Mouse (Mus musculus): Measurements from ENCODE around the gene Rin3. TPM values are rescaled to one million over a fixed set of nuclear protein-coding genes. Genes with fewer than 3 reads are reported as not detected.
"Not testable (repeated sequence)": the region's sequence is repeated elsewhere in the genome, so short reads cannot be mapped to it uniquely, and the experiment has no call there.

Rin3 gene
- polyA plus RNA-seq (2012; rRNA removed), result 6.9 and 11.2 TPM in 2 replicates

GRCm38 (mm10) chr12:102282763-102283482 lies at the start of gene Rin3:
TSS of gene Rin3 (plus strand) at chr12:102283048.
- DNase-seq (ENCODE audit: low read depth), result no peak

- no peak for DNase-seq (ENCODE audit: low read depth)
Observed at GRCm38 (mm10) chr12:102235551-102235950, 47.3 kb upstream of the Rin3 start.

GRCm38 (mm10) chr12:102236317-102236716 lies 46.5 kb upstream of the Rin3 start:
- no peak for DNase-seq (ENCODE audit: low read depth)

- no peak for DNase-seq (ENCODE audit: low read depth)
Observed at GRCm38 (mm10) chr12:102242076-102242722, 40.6 kb upstream of the Rin3 start.

- no peak for DNase-seq (ENCODE audit: low read depth)
Observed at GRCm38 (mm10) chr12:102243915-102244314, 38.9 kb upstream of the Rin3 start.

- DNase-seq (ENCODE audit: low read depth), result no peak
Observed at GRCm38 (mm10) chr12:102246226-102246625, 36.6 kb upstream of the Rin3 start.

GRCm38 (mm10) chr12:102248104-102248503 lies 34.7 kb upstream of the Rin3 start:
- DNase-seq (ENCODE audit: low read depth), result no peak

- DNase-seq (ENCODE audit: low read depth), result no peak
Observed at GRCm38 (mm10) chr12:102250316-102250715, 32.5 kb upstream of the Rin3 start.

- no peak for DNase-seq (ENCODE audit: low read depth)
Observed at GRCm38 (mm10) chr12:102251070-102251469, 31.8 kb upstream of the Rin3 start.

- DNase-seq (ENCODE audit: low read depth), result no peak
Observed at GRCm38 (mm10) chr12:102251985-102252384, 30.9 kb upstream of the Rin3 start.

- no peak for DNase-seq (ENCODE audit: low read depth)
Observed at GRCm38 (mm10) chr12:102252525-102252924, 30.3 kb upstream of the Rin3 start.

- no peak for DNase-seq (ENCODE audit: low read depth)
Observed at GRCm38 (mm10) chr12:102255012-102255411, 27.8 kb upstream of the Rin3 start.

GRCm38 (mm10) chr12:102258522-102259112 lies 24.2 kb upstream of the Rin3 start:
- DNase-seq (ENCODE audit: low read depth), result no peak

- DNase-seq (ENCODE audit: low read depth), result no peak
Observed at GRCm38 (mm10) chr12:102261933-102262396, 20.9 kb upstream of the Rin3 start.

GRCm38 (mm10) chr12:102262809-102263208 lies 20.0 kb upstream of the Rin3 start:
- no peak for DNase-seq (ENCODE audit: low read depth)

GRCm38 (mm10) chr12:102263249-102263648 lies 19.6 kb upstream of the Rin3 start:
- DNase-seq (ENCODE audit: low read depth), result no peak

GRCm38 (mm10) chr12:102266433-102266832 lies 16.4 kb upstream of the Rin3 start:
- no peak for DNase-seq (ENCODE audit: low read depth)

- DNase-seq (ENCODE audit: low read depth), result no peak
Observed at GRCm38 (mm10) chr12:102269144-102269543, 13.7 kb upstream of the Rin3 start.

GRCm38 (mm10) chr12:102270776-102271405 lies 12.0 kb upstream of the Rin3 start:
- no peak for DNase-seq (ENCODE audit: low read depth)

GRCm38 (mm10) chr12:102271447-102271846 lies 11.4 kb upstream of the Rin3 start:
- no peak for DNase-seq (ENCODE audit: low read depth)

- peak; percentile 73 for DNase-seq (ENCODE audit: low read depth)
Observed at GRCm38 (mm10) chr12:102275833-102276443, 6.9 kb upstream of the Rin3 start.

GRCm38 (mm10) chr12:102280290-102280689 lies 2.6 kb upstream of the Rin3 start:
- not testable (repeated sequence) for DNase-seq (ENCODE audit: low read depth)
